Comparison of ENCODE assay signal across 9 mouse cellular contexts in the genomic region with DNA sequence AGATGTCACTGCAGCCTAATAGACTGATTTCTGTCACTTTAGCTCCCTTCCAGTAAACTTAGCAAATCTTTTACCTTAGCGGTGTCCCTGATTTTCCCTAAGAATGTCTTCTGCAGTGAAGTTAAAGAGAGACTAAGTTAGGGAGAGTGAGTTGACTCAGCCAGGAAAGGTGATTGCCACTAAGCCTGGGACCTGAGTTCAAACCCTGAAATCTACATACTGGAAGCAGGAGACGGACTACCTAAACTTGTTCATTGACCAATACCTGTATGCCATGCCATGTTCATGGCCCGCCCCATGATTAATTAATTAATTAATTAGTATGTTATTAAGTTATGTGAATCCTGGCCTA. TPM values are rescaled to one million over a fixed set of nuclear protein-coding genes. Genes with fewer than 3 reads are reported as not detected.
DNase-seq lines count a peak whose midpoint lies in the region; ATAC-seq lines count a peak whose summit lies in the region.
"Had no signal": no experiment of that assay in that cellular context is flagged by ENCODE, and none has a peak within 500 bp of the region (broad histone marks: within the 10 kb centered on the region; RNA-seq: fewer than 3 reads in every experiment).

No protein-coding gene starts in this region.

- 57% methylated on average over 3 of the region's 3 CpGs for WGBS in neural tube, embryonic 15.5 days
- WGBS in hindbrain, embryonic 13.5 days: 59% methylated on average over 3 of the region's 3 CpGs
- WGBS in midbrain, embryonic 13.5 days: 66% methylated on average over 3 of the region's 3 CpGs

- H3K4me1 ChIP-seq in neural tube, embryonic 15.5 days: peaks cover 5% of the 10 kb centered on the region; the same call in 1 of the 2 replicates
- H3K4me1 ChIP-seq in hindbrain, embryonic 13.5 days (replicated peaks): no peaks in the 10 kb centered on the region
- no peaks in the 10 kb centered on the region for H3K4me1 ChIP-seq in midbrain, embryonic 13.5 days (replicated peaks)

- no peaks in the 10 kb centered on the region for H3K27me3 ChIP-seq in neural tube, embryonic 15.5 days (replicated peaks)
- H3K27me3 ChIP-seq in hindbrain, embryonic 13.5 days: 0 out of 2 replicates have a peak, but pooled peaks cover 3% of the 10 kb centered on the region
- H3K27me3 ChIP-seq in midbrain, embryonic 13.5 days: no peaks in the 10 kb centered on the region

- H3K27ac ChIP-seq in neural tube, embryonic 15.5 days (replicated peaks): no peak overlapping the region
- no peak overlapping the region for H3K27ac ChIP-seq in hindbrain, embryonic 13.5 days
- no peak overlapping the region for H3K27ac ChIP-seq in midbrain, embryonic 13.5 days

- H3K9ac ChIP-seq in neural tube, embryonic 15.5 days (replicated peaks): no peak overlapping the region
- no peak overlapping the region for H3K9ac ChIP-seq in hindbrain, embryonic 13.5 days
- no peak overlapping the region for H3K9ac ChIP-seq in midbrain, embryonic 13.5 days (replicated peaks)

- no peak overlapping the region for H3K4me2 ChIP-seq in neural tube, embryonic 15.5 days
- H3K4me2 ChIP-seq in hindbrain, embryonic 13.5 days: no peak overlapping the region
- H3K4me2 ChIP-seq in midbrain, embryonic 13.5 days (replicated peaks): no peak overlapping the region

- no peaks in the 10 kb centered on the region for H3K9me3 ChIP-seq in neural tube, embryonic 15.5 days (replicated peaks)
- no peaks in the 10 kb centered on the region for H3K9me3 ChIP-seq in hindbrain, embryonic 13.5 days
- H3K9me3 ChIP-seq in midbrain, embryonic 13.5 days: no peaks in the 10 kb centered on the region
- H3K9me3 ChIP-seq: G1E had no signal

- H3K36me3 ChIP-seq in neural tube, embryonic 15.5 days: no peaks in the 10 kb centered on the region
- peaks cover under 1% of the 10 kb centered on the region; the same call in 1 of the 2 replicates for H3K36me3 ChIP-seq in hindbrain, embryonic 13.5 days
- no peaks in the 10 kb centered on the region for H3K36me3 ChIP-seq in midbrain, embryonic 13.5 days

- no peak overlapping the region for H3K4me3 ChIP-seq in neural tube, embryonic 15.5 days (replicated peaks)
- H3K4me3 ChIP-seq in hindbrain, embryonic 13.5 days: no peak overlapping the region
- no peak overlapping the region for H3K4me3 ChIP-seq in midbrain, embryonic 13.5 days (replicated peaks)

- peak; percentile 40 to 76 for DNase-seq in cerebellum, postnatal 10 days
- no peak for DNase-seq in cerebellum, adult 11 months
- peak; percentile 23 for DNase-seq in neural tube, embryonic 10.5 days (ENCODE audit: extremely low spot score, low spot score)
- DNase-seq in urinary bladder, postnatal 4 days (ENCODE audit: low spot score in 2 of 2): no peak
- DNase-seq in thymus, postnatal 14 days: no peak

- no peak; the same call in 1 of the 2 replicates for ATAC-seq in neural tube, embryonic 15.5 days (ENCODE audit: low FRiP score)
- ATAC-seq in hindbrain, embryonic 13.5 days (ENCODE audit: low FRiP score): peak; percentile 61; the same call in 1 of the 2 replicates
- ATAC-seq in midbrain, embryonic 13.5 days: peak; percentile 58

RNA-seq across cellular contexts. Expression of a gene that starts 26.6 kb away (rescaled TPM):
- polyA plus RNA-seq in neural tube, embryonic 15.5 days (2015; fragmentation: Nextera tagmentation; extraction: Ambion mirVana): 39.8 and 41.6 TPM in 2 replicates
- polyA plus RNA-seq in hindbrain, embryonic 13.5 days (2015; fragmentation: Nextera tagmentation; extraction: Ambion mirVana): 28.5 and 32.2 TPM in 2 replicates
- polyA plus RNA-seq in midbrain, embryonic 13.5 days (2015; fragmentation: Nextera tagmentation; extraction: Ambion mirVana): 22.8 and 23.9 TPM in 2 replicates

RNA-seq across cellular contexts. Expression of a gene that starts 26.6 kb away (rescaled TPM):
- polyA plus RNA-seq in neural tube, embryonic 15.5 days (2015; fragmentation: Nextera tagmentation; extraction: Ambion mirVana): 14.6 and 18.7 TPM in 2 replicates
- 18.8 and 21.2 TPM in 2 replicates for polyA plus RNA-seq in hindbrain, embryonic 13.5 days (2015; fragmentation: Nextera tagmentation; extraction: Ambion mirVana)
- polyA plus RNA-seq in midbrain, embryonic 13.5 days (2015; fragmentation: Nextera tagmentation; extraction: Ambion mirVana): 17.0 and 17.6 TPM in 2 replicates

Comparison
In these comparisons a context has a peak if more than half of its experiments do, and no peak if none do; other contexts are left out.
1. DNase-seq: peak in cerebellum, postnatal 10 days (2 of 2) and neural tube, embryonic 10.5 days (single experiment); none in cerebellum, adult 11 months (single experiment), urinary bladder, postnatal 4 days (0 of 2) and thymus, postnatal 14 days (single experiment).